Mouse (Mus musculus) megakaryocyte, embryonic 14.5 days (primary cell): Measurements from ENCODE around the gene Rpe.

Source experiments
- FLI1 ChIP-seq: IDR thresholded peaks from 2 replicates; pipeline ENCODE4 v1.6.1; 2012; ENCODE audit warnings: low read length, inconsistent platforms, mixed read lengths
- GATA1 ChIP-seq: IDR thresholded peaks from 3 replicates; pipeline ENCODE4 v1.6.1; 2012; ENCODE audit warnings: mixed read lengths, low read length, inconsistent platforms, borderline replicate concordance

DNA sequence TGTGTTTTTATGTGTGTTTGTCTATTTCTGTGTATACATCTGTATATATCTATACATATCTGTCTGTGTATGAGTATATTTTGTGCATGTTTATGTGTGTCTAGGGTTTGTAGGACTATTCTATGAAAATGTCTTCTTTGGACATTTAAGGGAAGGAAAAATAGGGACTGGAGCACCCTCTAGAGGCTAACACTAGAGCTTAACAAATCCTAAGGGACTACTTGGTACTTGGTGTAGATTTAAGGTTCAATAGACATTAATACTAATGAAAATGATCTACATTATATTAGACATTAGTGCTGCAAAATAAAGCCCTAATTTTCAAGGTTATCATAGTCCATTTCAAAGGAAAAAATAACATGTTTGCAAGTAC lies 44.9 kb upstream of the Rpe start:
- TF ChIP-seq GATA1 (no peak), FLI1 (no peak)
